Mouse (Mus musculus): ENCODE data around the gene Tchp. TPM values are rescaled to one million over a fixed set of nuclear protein-coding genes. Genes with fewer than 3 reads are reported as not detected.
A peak's percentile ranks its signal among the peaks of the same experiment; 100 is the strongest.

The Tchp gene
- polyA plus RNA-seq, 1 experiment from 2014 or later = 15.2 TPM

DNA sequence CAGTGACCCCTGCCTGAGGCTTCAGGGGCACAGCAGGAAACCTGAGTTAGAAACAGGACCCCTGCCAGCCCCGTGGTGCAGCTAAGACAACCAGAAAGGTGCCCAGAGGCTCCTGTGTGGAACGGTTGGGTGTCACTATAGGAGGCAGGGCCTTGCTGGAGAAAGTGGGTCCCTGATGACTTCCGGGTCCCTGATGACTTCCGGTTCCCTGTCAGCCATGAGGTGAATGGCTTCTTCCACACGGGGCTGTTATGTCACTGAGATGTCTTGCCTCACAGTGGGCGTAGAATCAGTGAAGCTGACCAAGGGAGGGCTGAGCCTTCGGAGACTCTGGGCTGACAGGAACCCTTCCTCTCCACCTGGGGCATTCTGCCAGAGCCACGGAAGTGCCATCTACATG is 33.0 kb upstream of the Tchp start:
- H3K27me3 ChIP-seq (ENCODE audit: control insufficient read depth, insufficient read depth, low read length) = no peaks in the 10 kb centered on the region
- no peak overlapping the region for H3K4me2 ChIP-seq (ENCODE audit: low read depth, low read length)
- no peak overlapping the region for H3K4me3 ChIP-seq (ENCODE audit: low read depth, low read length)
- H3K36me3 ChIP-seq (ENCODE audit: control insufficient read depth, insufficient read depth, low read length) = peaks cover 11% of the 10 kb centered on the region
- 88% methylated on average over 8 of the region's 8 CpGs for WGBS
- H3K9ac ChIP-seq (replicated peaks; ENCODE audit: low read depth, low read length) = no peak overlapping the region
- H3K4me1 ChIP-seq (ENCODE audit: control insufficient read depth, insufficient read depth, low read length) = no peaks in the 10 kb centered on the region
- H3K9me3 ChIP-seq (ENCODE audit: control insufficient read depth, low read length) = no peaks in the 10 kb centered on the region
- no peak for ATAC-seq (ENCODE audit: low read depth)
- H3K27ac ChIP-seq (ENCODE audit: low read depth, low read length) = no peak overlapping the region

DNA sequence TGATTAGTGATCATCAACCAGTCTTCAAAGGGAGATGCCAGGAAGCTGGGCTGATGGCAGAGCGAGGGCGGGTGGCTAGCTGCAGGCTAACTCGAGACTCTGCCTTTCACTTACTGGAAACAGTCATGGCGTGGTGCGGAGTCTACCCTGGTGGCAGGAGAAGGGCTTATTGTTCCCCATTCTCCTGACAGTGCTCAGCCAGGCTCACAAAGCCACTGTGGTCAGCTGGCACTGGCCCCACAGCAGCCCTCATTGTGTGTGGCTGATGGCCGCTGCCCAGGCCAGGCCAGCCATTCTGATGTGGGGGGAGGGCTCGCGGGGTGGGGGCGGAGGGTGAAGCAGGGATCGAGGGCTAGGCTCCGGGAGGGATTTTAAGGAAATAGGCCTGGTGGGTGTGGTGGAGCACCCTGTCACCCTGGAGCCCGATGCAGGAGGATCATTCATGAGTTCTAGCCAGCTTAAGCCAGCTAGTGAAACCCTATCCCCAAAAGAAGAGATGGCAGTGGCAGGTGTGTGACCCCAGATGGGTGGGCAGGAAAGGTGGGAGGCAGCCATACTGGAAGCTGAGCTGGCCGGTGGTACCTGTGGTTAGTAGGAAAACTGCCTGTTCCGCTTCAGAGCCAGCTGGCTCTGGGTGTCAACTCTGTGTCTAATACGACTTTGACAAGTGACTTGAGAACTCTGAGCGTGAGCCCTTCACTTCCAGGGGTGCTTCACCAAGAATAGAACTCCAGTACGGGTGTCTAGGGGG is 27.5 kb upstream of the Tchp start:
- H3K27me3 ChIP-seq (ENCODE audit: control insufficient read depth, insufficient read depth, low read length) = no peaks in the 10 kb centered on the region
- H3K9me3 ChIP-seq (ENCODE audit: control insufficient read depth, low read length) = no peaks in the 10 kb centered on the region
- 47% methylated on average over 17 of the region's 17 CpGs for WGBS
- peaks cover 6% of the 10 kb centered on the region; the same call in 1 of the 2 replicates for H3K36me3 ChIP-seq (ENCODE audit: control insufficient read depth, insufficient read depth, low read length)
- no peak overlapping the region for H3K4me2 ChIP-seq (ENCODE audit: low read depth, low read length)
- H3K27ac ChIP-seq (ENCODE audit: low read depth, low read length) = no peak overlapping the region
- no peak for ATAC-seq (ENCODE audit: low read depth)
- H3K4me1 ChIP-seq (ENCODE audit: control insufficient read depth, insufficient read depth, low read length) = peaks cover 5% of the 10 kb centered on the region; the same call in 1 of the 2 replicates
- no peak overlapping the region for H3K4me3 ChIP-seq (ENCODE audit: low read depth, low read length)
- H3K9ac ChIP-seq (replicated peaks; ENCODE audit: low read depth, low read length) = no peak overlapping the region

- WGBS = 79% methylated on average over 19 of the region's 19 CpGs
These were observed 26.8 kb upstream of the Tchp start for GRCm38 (mm10) chr5:114680676-114681285.

DNA sequence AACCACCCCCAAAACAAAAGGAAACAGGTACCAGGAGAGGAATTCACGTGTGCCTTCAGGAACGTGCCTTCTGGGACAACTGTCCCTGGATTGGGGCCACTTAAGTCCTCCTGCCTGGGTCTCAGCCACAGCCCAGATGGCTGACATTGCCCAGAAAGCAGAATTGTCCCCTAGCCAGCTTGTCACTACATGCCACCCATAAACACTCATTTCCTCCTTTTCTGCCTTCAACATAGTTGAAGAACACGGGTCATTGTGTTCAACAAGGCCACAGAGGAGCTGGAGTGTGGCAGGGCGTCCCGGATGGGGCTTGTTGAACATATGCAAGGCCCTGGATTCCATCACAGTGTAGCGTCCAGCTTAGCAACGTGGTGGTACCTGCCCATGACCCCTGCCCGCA is 25.8 kb upstream of the Tchp start:
- H3K4me1 ChIP-seq (ENCODE audit: control insufficient read depth, insufficient read depth, low read length) = peaks cover 5% of the 10 kb centered on the region; the same call in 1 of the 2 replicates
- no peak overlapping the region for H3K27ac ChIP-seq (ENCODE audit: low read depth, low read length)
- WGBS = 80% methylated on average over 8 of the region's 8 CpGs
- ATAC-seq (ENCODE audit: low read depth) = no peak
- no peaks in the 10 kb centered on the region for H3K27me3 ChIP-seq (ENCODE audit: control insufficient read depth, insufficient read depth, low read length)
- no peaks in the 10 kb centered on the region for H3K9me3 ChIP-seq (ENCODE audit: control insufficient read depth, low read length)
- no peak overlapping the region for H3K4me3 ChIP-seq (ENCODE audit: low read depth, low read length)
- no peak overlapping the region for H3K9ac ChIP-seq (replicated peaks; ENCODE audit: low read depth, low read length)
- peaks cover under 1% of the 10 kb centered on the region; the same call in 1 of the 2 replicates for H3K36me3 ChIP-seq (ENCODE audit: control insufficient read depth, insufficient read depth, low read length)
- H3K4me2 ChIP-seq (ENCODE audit: low read depth, low read length) = no peak overlapping the region

More at GRCm38 (mm10) chr5:114680676-114681285, 26.8 kb upstream of the Tchp start:
- Histone ChIP-seq H3K27me3 (ENCODE audit: control insufficient read depth, insufficient read depth, low read length) (no peaks in the 10 kb centered on the region), H3K27ac (ENCODE audit: low read depth, low read length) (no peak overlapping the region), H3K9ac (replicated peaks; ENCODE audit: low read depth, low read length) (no peak overlapping the region), H3K4me1 (ENCODE audit: control insufficient read depth, insufficient read depth, low read length) (peaks cover 5% of the 10 kb centered on the region; the same call in 1 of the 2 replicates), H3K4me2 (ENCODE audit: low read depth, low read length) (no peak overlapping the region), H3K4me3 (ENCODE audit: low read depth, low read length) (no peak overlapping the region), H3K36me3 (ENCODE audit: control insufficient read depth, insufficient read depth, low read length) (peaks cover 6% of the 10 kb centered on the region; the same call in 1 of the 2 replicates), H3K9me3 (ENCODE audit: control insufficient read depth, low read length) (no peaks in the 10 kb centered on the region)
- ATAC-seq (ENCODE audit: low read depth) = no peak

DNA sequence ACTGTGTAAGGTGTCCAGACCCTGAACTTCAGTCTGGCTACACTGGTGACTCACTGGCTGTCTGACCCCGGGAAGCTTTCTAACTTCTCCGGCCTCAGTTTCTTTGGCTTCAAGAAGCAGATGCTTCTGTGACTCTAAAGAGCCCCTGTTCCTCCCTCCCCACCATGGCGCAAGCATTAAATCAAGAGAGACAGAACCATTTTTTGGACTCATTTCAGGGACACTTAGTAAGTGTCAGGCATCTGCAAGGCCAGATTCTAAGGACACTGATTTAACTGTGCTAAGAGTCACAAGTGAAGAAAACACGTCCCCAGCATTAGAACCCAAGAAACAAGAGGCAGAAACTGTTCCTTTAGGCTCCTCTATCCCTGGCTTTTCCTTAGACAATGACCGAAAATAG is 21.6 kb upstream of the Tchp start:
- H3K9me3 ChIP-seq (ENCODE audit: control insufficient read depth, low read length) = no peaks in the 10 kb centered on the region
- H3K27me3 ChIP-seq (ENCODE audit: control insufficient read depth, insufficient read depth, low read length) = no peaks in the 10 kb centered on the region
- no peak overlapping the region for H3K4me3 ChIP-seq (ENCODE audit: low read depth, low read length)
- ATAC-seq (ENCODE audit: low read depth) = no peak
- H3K4me2 ChIP-seq (ENCODE audit: low read depth, low read length) = no peak overlapping the region
- no peak overlapping the region for H3K9ac ChIP-seq (replicated peaks; ENCODE audit: low read depth, low read length)
- peaks cover 16% of the 10 kb centered on the region for H3K4me1 ChIP-seq (ENCODE audit: control insufficient read depth, insufficient read depth, low read length)
- 93% methylated on average over 5 of the region's 5 CpGs for WGBS
- H3K36me3 ChIP-seq (ENCODE audit: control insufficient read depth, insufficient read depth, low read length) = no peaks in the 10 kb centered on the region
- H3K27ac ChIP-seq (ENCODE audit: low read depth, low read length) = no peak overlapping the region

DNA sequence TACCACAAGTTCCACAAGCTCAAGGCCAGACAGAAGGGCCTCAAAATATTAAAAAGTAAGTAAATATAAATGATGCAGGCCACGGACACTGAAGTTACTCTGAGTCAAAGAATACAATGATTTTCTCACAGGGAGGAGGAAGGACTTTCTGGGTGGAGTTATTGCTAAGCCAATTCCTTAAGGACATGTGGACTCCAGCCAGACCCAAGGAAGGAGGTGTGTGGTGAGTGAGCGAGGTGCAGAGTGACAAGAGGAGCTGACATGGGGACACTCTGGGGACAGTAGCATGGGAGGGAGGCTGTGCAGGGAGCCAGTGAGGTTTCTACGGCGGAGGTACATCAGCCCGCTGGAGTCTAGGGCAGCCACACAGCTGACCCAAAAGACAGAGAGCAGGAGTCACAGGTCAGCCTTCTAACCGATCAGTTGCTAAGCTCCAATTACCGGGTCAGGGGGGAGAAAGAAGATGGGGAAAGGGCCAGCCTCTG is 20.8 kb upstream of the Tchp start:
- 73% methylated on average over 7 of the region's 7 CpGs for WGBS
- H3K27ac ChIP-seq (ENCODE audit: low read depth, low read length) = no peak overlapping the region
- no peak overlapping the region for H3K4me2 ChIP-seq (ENCODE audit: low read depth, low read length)
- no peaks in the 10 kb centered on the region for H3K27me3 ChIP-seq (ENCODE audit: control insufficient read depth, insufficient read depth, low read length)
- H3K36me3 ChIP-seq (ENCODE audit: control insufficient read depth, insufficient read depth, low read length) = no peaks in the 10 kb centered on the region
- H3K4me3 ChIP-seq (ENCODE audit: low read depth, low read length) = no peak overlapping the region
- peaks cover 16% of the 10 kb centered on the region for H3K4me1 ChIP-seq (ENCODE audit: control insufficient read depth, insufficient read depth, low read length)
- H3K9ac ChIP-seq (replicated peaks; ENCODE audit: low read depth, low read length) = no peak overlapping the region
- no peak for ATAC-seq (ENCODE audit: low read depth)
- no peaks in the 10 kb centered on the region for H3K9me3 ChIP-seq (ENCODE audit: control insufficient read depth, low read length)

GRCm38 (mm10) chr5:114687901-114688300 is 19.7 kb upstream of the Tchp start:
- Histone ChIP-seq H3K4me2 (ENCODE audit: low read depth, low read length) (no peak overlapping the region), H3K4me3 (ENCODE audit: low read depth, low read length) (no peak overlapping the region), H3K36me3 (ENCODE audit: control insufficient read depth, insufficient read depth, low read length) (no peaks in the 10 kb centered on the region), H3K9me3 (ENCODE audit: control insufficient read depth, low read length) (no peaks in the 10 kb centered on the region), H3K27ac (ENCODE audit: low read depth, low read length) (no peak overlapping the region), H3K27me3 (ENCODE audit: control insufficient read depth, insufficient read depth, low read length) (no peaks in the 10 kb centered on the region), H3K4me1 (ENCODE audit: control insufficient read depth, insufficient read depth, low read length) (peaks cover 13% of the 10 kb centered on the region), H3K9ac (replicated peaks; ENCODE audit: low read depth, low read length) (no peak overlapping the region)
- no peak for ATAC-seq (ENCODE audit: low read depth)

DNA sequence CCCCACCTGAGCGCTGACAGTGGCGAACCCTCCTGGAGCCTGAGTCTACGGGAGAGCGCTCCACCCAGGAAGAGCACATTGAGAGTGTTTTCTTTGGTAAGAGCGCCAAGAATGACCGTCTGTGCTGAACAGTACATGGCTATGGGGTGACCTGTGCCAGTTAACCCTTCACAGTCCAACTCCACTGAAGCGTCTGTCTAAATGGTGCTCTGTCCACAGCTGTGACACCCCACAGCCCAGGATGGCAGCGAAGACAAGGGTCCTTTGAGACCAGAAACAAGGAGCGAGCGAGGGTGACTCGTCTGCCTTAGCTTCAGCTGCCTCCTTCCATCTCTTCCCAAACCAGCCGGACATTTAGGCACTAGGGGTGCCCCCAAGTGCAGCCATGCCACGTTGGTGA is 18.9 kb upstream of the Tchp start:
- 83% methylated on average over 13 of the region's 13 CpGs for WGBS
- no peak for ATAC-seq (ENCODE audit: low read depth)
- Histone ChIP-seq H3K4me1 (ENCODE audit: control insufficient read depth, insufficient read depth, low read length) (peaks cover 11% of the 10 kb centered on the region), H3K27me3 (ENCODE audit: control insufficient read depth, insufficient read depth, low read length) (no peaks in the 10 kb centered on the region), H3K9me3 (ENCODE audit: control insufficient read depth, low read length) (no peaks in the 10 kb centered on the region), H3K27ac (ENCODE audit: low read depth, low read length) (no peak overlapping the region), H3K4me2 (ENCODE audit: low read depth, low read length) (no peak overlapping the region), H3K36me3 (ENCODE audit: control insufficient read depth, insufficient read depth, low read length) (no peaks in the 10 kb centered on the region), H3K4me3 (ENCODE audit: low read depth, low read length) (no peak overlapping the region), H3K9ac (replicated peaks; ENCODE audit: low read depth, low read length) (no peak overlapping the region)

- Histone ChIP-seq H3K9me3 (ENCODE audit: control insufficient read depth, low read length) (no peaks in the 10 kb centered on the region), H3K27ac (ENCODE audit: low read depth, low read length) (no peak overlapping the region), H3K4me2 (ENCODE audit: low read depth, low read length) (peak overlapping the region; percentile 87), H3K4me1 (ENCODE audit: control insufficient read depth, insufficient read depth, low read length) (peaks cover 11% of the 10 kb centered on the region), H3K9ac (replicated peaks; ENCODE audit: low read depth, low read length) (peak overlapping the region; percentile 84), H3K27me3 (ENCODE audit: control insufficient read depth, insufficient read depth, low read length) (no peaks in the 10 kb centered on the region), H3K4me3 (ENCODE audit: low read depth, low read length) (peak overlapping the region; percentile 77), H3K36me3 (ENCODE audit: control insufficient read depth, insufficient read depth, low read length) (no peaks in the 10 kb centered on the region)
- ATAC-seq (ENCODE audit: low read depth) = no peak
- WGBS = 23% methylated on average over 16 of the region's 16 CpGs
These were observed 17.7 kb upstream of the Tchp start for GRCm38 (mm10) chr5:114689700-114690366.
